Mouse (Mus musculus) spleen, embryonic (tissue): ENCODE results near the gene Gli2.

Experiments
- CTCF ChIA-PET: fragments of 350-600 bp; sonication (Branson Sonifier 250); formaldehyde crosslinking; loops from one replicate; lab custom pipeline; 2022; lab: Charles Lee

The Gli2 gene

GRCm38 (mm10) chr1:118901868-118902586 lies 151.4 kb downstream of the Gli2 start:
- CTCF ChIA-PET = no interaction called here

- CTCF ChIA-PET = no interaction called here
Measured at GRCm38 (mm10) chr1:118898351-118898750, 155.1 kb downstream of the Gli2 start.

- CTCF ChIA-PET = no interaction called here
Measured at GRCm38 (mm10) chr1:118895026-118895762, 158.2 kb downstream of the Gli2 start.

GRCm38 (mm10) chr1:118891395-118891794 lies 162.0 kb downstream of the Gli2 start:
- CTCF ChIA-PET = no interaction called here

GRCm38 (mm10) chr1:118890125-118890875 lies 163.1 kb downstream of the Gli2 start:
- CTCF ChIA-PET = no interaction called here

GRCm38 (mm10) chr1:118880781-118881247 lies 172.6 kb downstream of the Gli2 start:
- CTCF ChIA-PET = no interaction called here

- CTCF ChIA-PET = no interaction called here
Measured at GRCm38 (mm10) chr1:118878291-118878690, 175.1 kb downstream of the Gli2 start.

GRCm38 (mm10) chr1:118875227-118875626 lies 178.2 kb downstream of the Gli2 start:
- CTCF ChIA-PET = no interaction called here

- CTCF ChIA-PET = no interaction called here
Measured at GRCm38 (mm10) chr1:118873559-118873958, 179.9 kb downstream of the Gli2 start.

GRCm38 (mm10) chr1:118864735-118865134 lies 188.7 kb downstream of the Gli2 start:
- CTCF ChIA-PET = no interaction called here

- CTCF ChIA-PET = no interaction called here
Measured at GRCm38 (mm10) chr1:118864031-118864430, 189.4 kb downstream of the Gli2 start.

- CTCF ChIA-PET = no interaction called here
Measured at GRCm38 (mm10) chr1:118858101-118858500, 195.3 kb downstream of the Gli2 start.

- CTCF ChIA-PET = no interaction called here
Measured at GRCm38 (mm10) chr1:118830658-118831057, 222.8 kb downstream of the Gli2 start.

- CTCF ChIA-PET = no interaction called here
Measured at GRCm38 (mm10) chr1:118826614-118827013, 226.8 kb downstream of the Gli2 start.

GRCm38 (mm10) chr1:118825467-118826219 lies 227.8 kb downstream of the Gli2 start:
- CTCF ChIA-PET = no interaction called here

GRCm38 (mm10) chr1:118825035-118825434 lies 228.4 kb downstream of the Gli2 start:
- CTCF ChIA-PET = no interaction called here

GRCm38 (mm10) chr1:118822258-118822657 lies 231.2 kb downstream of the Gli2 start:
- CTCF ChIA-PET = no interaction called here

GRCm38 (mm10) chr1:118815015-118815414 lies 238.4 kb downstream of the Gli2 start:
- CTCF ChIA-PET = no interaction called here

GRCm38 (mm10) chr1:118810336-118810735 lies 243.1 kb downstream of the Gli2 start:
- CTCF ChIA-PET = no interaction called here

- CTCF ChIA-PET = no interaction called here
Measured at GRCm38 (mm10) chr1:118806727-118807126, 246.7 kb downstream of the Gli2 start.

- CTCF ChIA-PET = no interaction called here
Measured at GRCm38 (mm10) chr1:118802166-118802565, 251.3 kb downstream of the Gli2 start.
